Mouse (Mus musculus) kidney, embryonic 16.5 days (tissue): ENCODE measurements around the gene Ap1m2. TPM values are rescaled to one million over a fixed set of nuclear protein-coding genes. Genes with fewer than 3 reads are reported as not detected.

ENCODE experiments used
- ATAC-seq: fragments of 200-750 bp; cut with Nextera tagmentation; 2 replicates; pipeline ENCODE4 v1.8.0; 2017; ENCODE audit warnings: moderate TSS enrichment; ENCODE audit not compliant: low FRiP score, low TSS enrichment
- H3K27ac ChIP-seq: fragments of 300-500 bp; sonication (generic); 2 replicates; pipeline ENCODE4 v1.5.1; 2014; ENCODE audit warnings: low read length
- H3K27me3 ChIP-seq: fragments of 300-500 bp; sonication (generic); 2 replicates; pipeline ENCODE4 v1.6.1; 2014; ENCODE audit warnings: low read length, control low read depth, mixed read lengths; ENCODE audit not compliant: insufficient read depth
- H3K36me3 ChIP-seq: fragments of 300-500 bp; sonication (generic); 2 replicates; pipeline ENCODE4 v1.6.1; 2014; ENCODE audit warnings: low read length, control low read depth, mixed read lengths; ENCODE audit not compliant: insufficient read depth
- H3K4me1 ChIP-seq: fragments of 300-500 bp; sonication (generic); 2 replicates; pipeline ENCODE4 v1.6.1; 2014; ENCODE audit warnings: low read length, control low read depth, mixed read lengths; ENCODE audit not compliant: insufficient read depth
- H3K4me2 ChIP-seq: fragments of 300-500 bp; sonication (generic); replicated peaks from 2 replicates; pipeline ENCODE4 v1.6.1; 2014; ENCODE audit warnings: low read depth, low read length
- H3K4me3 ChIP-seq: fragments of 300-500 bp; sonication (generic); 2 replicates; pipeline ENCODE4 v1.5.1; 2014; ENCODE audit warnings: mild to moderate bottlenecking, low read length
- H3K9ac ChIP-seq: fragments of 300-500 bp; sonication (generic); replicated peaks from 2 replicates; pipeline ENCODE4 v1.6.1; 2014; ENCODE audit warnings: low read length
- H3K9me3 ChIP-seq: fragments of 300-500 bp; sonication (generic); 2 replicates; pipeline ENCODE4 v1.6.1; 2016; ENCODE audit warnings: low read length, control low read depth
- WGBS: fragments of 180-500 bp; shearing (Covaris S2); extraction: QIAGEN DNeasy Blood & Tissue Kit; methylation state at CpG from one replicate; pipeline ENCODE4 v1.1.7; 2014; 5-methylcytosine and 5-hydroxymethylcytosine counted together
- polyA plus RNA-seq: library from polyadenylated mRNA; unstranded; fragments of >200 nt; fragmentation: Nextera tagmentation; extraction: Ambion mirVana; gene quantifications from 2 replicates; pipeline ENCODE4 v1.2.1, GENCODE M21; 2015

Ap1m2 gene
- polyA plus RNA-seq, 1 experiment from 2014 or later: 48.9 TPM

DNA sequence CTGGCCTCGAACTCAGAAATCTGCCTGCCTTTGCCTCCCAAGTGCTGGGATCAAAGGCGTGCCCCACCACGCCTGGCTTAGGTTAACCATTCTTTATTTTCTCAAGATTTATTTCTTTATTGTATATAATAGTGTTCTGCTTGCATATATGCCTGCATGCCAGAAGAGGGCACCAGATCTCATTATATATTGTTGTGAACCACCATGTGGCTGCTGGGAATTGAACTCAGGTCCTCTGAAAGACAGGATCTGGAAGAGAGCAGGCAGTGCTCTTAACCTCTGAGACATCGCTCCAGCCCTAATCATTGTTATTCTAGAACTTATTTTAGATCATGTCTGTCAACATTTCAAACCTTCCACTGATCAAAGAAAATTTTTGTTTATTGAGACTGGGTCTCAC lies 7.4 kb upstream of the Ap1m2 start:
- Histone ChIP-seq H3K27me3 (no peaks in the 10 kb centered on the region), H3K4me3 (no peak overlapping the region), H3K4me2 (no peak overlapping the region), H3K4me1 (peaks cover 16% of the 10 kb centered on the region), H3K36me3 (no peaks in the 10 kb centered on the region), H3K27ac (no peak overlapping the region), H3K9me3 (no peaks in the 10 kb centered on the region), H3K9ac (no peak overlapping the region)
- ATAC-seq: no peak
- 94% methylated on average over 4 of the region's 4 CpGs for WGBS

- no peak overlapping the region for H3K4me2 ChIP-seq
- no peak overlapping the region for H3K4me3 ChIP-seq
- H3K36me3 ChIP-seq: no peaks in the 10 kb centered on the region
- WGBS: 90% methylated on average over 6 of the region's 6 CpGs
- H3K4me1 ChIP-seq: peaks cover 16% of the 10 kb centered on the region
- no peaks in the 10 kb centered on the region for H3K9me3 ChIP-seq
- H3K27me3 ChIP-seq: no peaks in the 10 kb centered on the region
- no peak overlapping the region for H3K9ac ChIP-seq
- ATAC-seq: no peak
- no peak overlapping the region for H3K27ac ChIP-seq
Measured at GRCm38 (mm10) chr9:21318792-21319191, 6.7 kb upstream of the Ap1m2 start.

- peaks cover 9% of the 10 kb centered on the region for H3K27me3 ChIP-seq
- H3K4me1 ChIP-seq: peaks cover 10% of the 10 kb centered on the region
- H3K9me3 ChIP-seq: no peaks in the 10 kb centered on the region
- 73% methylated on average over 7 of the region's 7 CpGs for WGBS
- H3K27ac ChIP-seq: no peak overlapping the region
- no peak overlapping the region for H3K9ac ChIP-seq
- ATAC-seq: no peak
- no peak overlapping the region for H3K4me2 ChIP-seq
- no peak overlapping the region for H3K4me3 ChIP-seq
- H3K36me3 ChIP-seq: no peaks in the 10 kb centered on the region
Measured at GRCm38 (mm10) chr9:21316696-21317095, 4.6 kb upstream of the Ap1m2 start.

- Histone ChIP-seq H3K27me3 (peaks cover 10% of the 10 kb centered on the region), H3K4me1 (peaks cover 3% of the 10 kb centered on the region), H3K9me3 (no peaks in the 10 kb centered on the region), H3K4me3 (no peak overlapping the region), H3K27ac (no peak overlapping the region), H3K4me2 (no peak overlapping the region), H3K36me3 (no peaks in the 10 kb centered on the region), H3K9ac (no peak overlapping the region)
- 75% methylated on average over 5 of the region's 5 CpGs for WGBS
- ATAC-seq: no peak
Measured at GRCm38 (mm10) chr9:21315421-21315820, 3.3 kb upstream of the Ap1m2 start.

- Histone ChIP-seq H3K4me2 (no peak overlapping the region), H3K27ac (no peak overlapping the region), H3K27me3 (peaks cover 10% of the 10 kb centered on the region), H3K9me3 (no peaks in the 10 kb centered on the region), H3K9ac (no peak overlapping the region), H3K4me3 (no peak overlapping the region), H3K36me3 (no peaks in the 10 kb centered on the region), H3K4me1 (0 out of 2 replicates have a peak, but pooled peaks cover 3% of the 10 kb centered on the region)
- no peak for ATAC-seq
- 90% methylated on average over 9 of the region's 9 CpGs for WGBS
Measured at GRCm38 (mm10) chr9:21314367-21315140, 2.4 kb upstream of the Ap1m2 start.

DNA sequence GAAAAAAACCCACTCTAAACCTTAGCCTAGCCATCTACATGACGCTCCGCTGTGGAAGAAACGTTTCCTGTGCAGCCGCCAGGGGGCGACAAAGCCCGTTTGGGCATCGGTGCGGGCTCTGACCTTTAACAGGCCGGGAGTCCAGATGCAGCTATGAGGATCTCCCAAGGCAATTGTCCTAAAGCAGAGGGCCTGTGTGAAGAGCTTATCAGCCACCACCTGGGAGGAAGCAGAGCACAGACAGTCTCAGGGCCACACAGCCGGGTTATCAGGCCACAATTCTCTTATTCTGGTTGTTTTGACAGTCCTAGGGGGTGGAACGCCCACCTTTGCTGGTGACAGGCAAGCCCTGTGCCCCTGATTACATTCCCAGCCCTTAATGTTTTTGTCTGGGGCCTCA lies 1.3 kb upstream of the Ap1m2 start:
- Histone ChIP-seq H3K4me3 (no peak overlapping the region), H3K9ac (no peak overlapping the region), H3K4me1 (0 out of 2 replicates have a peak, but pooled peaks cover 4% of the 10 kb centered on the region), H3K27ac (no peak overlapping the region), H3K9me3 (no peaks in the 10 kb centered on the region), H3K4me2 (no peak overlapping the region), H3K27me3 (peaks cover 10% of the 10 kb centered on the region), H3K36me3 (no peaks in the 10 kb centered on the region)
- ATAC-seq: peak; percentile 65; the same call in 1 of the 2 replicates
- WGBS: 7% methylated on average over 11 of the region's 11 CpGs

GRCm38 (mm10) chr9:21311695-21312094 lies 442 bp downstream of the Ap1m2 start:
- WGBS: 28% methylated on average over 7 of the region's 7 CpGs
- H3K27ac ChIP-seq: no peak overlapping the region
- no peak for ATAC-seq

GRCm38 (mm10) chr9:21309150-21309741 lies 2.9 kb downstream of the Ap1m2 start:
- peak overlapping the region; percentile 4 for H3K4me2 ChIP-seq
- 46% methylated on average over 15 of the region's 15 CpGs for WGBS
- H3K27me3 ChIP-seq: peaks cover 10% of the 10 kb centered on the region
- H3K27ac ChIP-seq: no peak overlapping the region
- H3K4me3 ChIP-seq: no peak overlapping the region
- H3K4me1 ChIP-seq: 0 out of 2 replicates have a peak, but pooled peaks cover 4% of the 10 kb centered on the region
- H3K9ac ChIP-seq: no peak overlapping the region
- no peaks in the 10 kb centered on the region for H3K9me3 ChIP-seq
- peak; percentile 70 for ATAC-seq
- no peaks in the 10 kb centered on the region for H3K36me3 ChIP-seq

More at GRCm38 (mm10) chr9:21311695-21312094, 442 bp downstream of the Ap1m2 start:
- Histone ChIP-seq H3K9ac (peak overlapping the region; percentile 48), H3K27me3 (peaks cover 10% of the 10 kb centered on the region), H3K4me2 (peak overlapping the region; percentile 46), H3K36me3 (no peaks in the 10 kb centered on the region), H3K4me1 (0 out of 2 replicates have a peak, but pooled peaks cover 4% of the 10 kb centered on the region), H3K9me3 (no peaks in the 10 kb centered on the region), H3K4me3 (peak overlapping the region; percentile 46)

DNA sequence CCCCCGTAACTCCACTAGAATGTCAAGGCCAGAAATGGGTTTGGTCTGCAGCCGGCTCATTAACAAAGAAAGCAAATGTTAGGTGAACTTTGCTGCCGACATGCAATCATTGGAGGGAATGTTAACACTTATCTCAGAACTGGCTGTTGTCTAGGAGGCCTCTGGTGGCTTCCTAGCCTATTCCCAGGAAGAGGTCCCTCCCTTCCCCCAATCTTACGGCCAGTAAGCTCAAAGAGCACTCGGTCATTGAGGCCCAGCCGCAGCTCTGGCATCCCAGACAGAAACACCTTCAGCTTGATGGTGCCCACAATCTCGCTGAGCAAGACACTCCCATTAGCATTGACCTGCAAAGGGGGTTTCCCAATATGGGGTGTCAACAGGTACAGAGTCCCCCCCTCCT lies 7.1 kb downstream of the Ap1m2 start:
- 69% methylated on average over 7 of the region's 7 CpGs for WGBS
- Histone ChIP-seq H3K9ac (no peak overlapping the region), H3K9me3 (no peaks in the 10 kb centered on the region), H3K4me2 (no peak overlapping the region), H3K4me3 (no peak overlapping the region), H3K4me1 (0 out of 2 replicates have a peak, but pooled peaks cover 4% of the 10 kb centered on the region), H3K27ac (no peak overlapping the region), H3K27me3 (no peaks in the 10 kb centered on the region), H3K36me3 (no peaks in the 10 kb centered on the region)
- no peak for ATAC-seq

GRCm38 (mm10) chr9:21299014-21299413 lies 13.1 kb downstream of the Ap1m2 start:
- H3K27ac ChIP-seq: no peak overlapping the region
- no peaks in the 10 kb centered on the region for H3K27me3 ChIP-seq
- H3K36me3 ChIP-seq: 0 out of 2 replicates have a peak, but pooled peaks cover 4% of the 10 kb centered on the region
- WGBS: 82% methylated on average over 10 of the region's 10 CpGs
- H3K4me2 ChIP-seq: no peak overlapping the region
- H3K4me3 ChIP-seq: no peak overlapping the region
- H3K9ac ChIP-seq: no peak overlapping the region
- 0 out of 2 replicates have a peak, but pooled peaks have one; percentile 39 for ATAC-seq
- H3K9me3 ChIP-seq: no peaks in the 10 kb centered on the region
- no peaks in the 10 kb centered on the region for H3K4me1 ChIP-seq
